In genomic region chr2:71816391-71817041, GRCm38 (mm10) we compare ENCODE assay signal across 8 mouse cellular contexts. TPM values are rescaled to one million over a fixed set of nuclear protein-coding genes. Genes with fewer than 3 reads are reported as not detected.
A peak's percentile ranks its signal among the peaks of the same experiment; 100 is the strongest.
DNase-seq lines count a peak whose midpoint lies in the region; ATAC-seq and TF ChIP-seq lines count a peak whose summit lies in the region.

No protein-coding gene starts in this region.

- TF ChIP-seq POLR2A in MEL (IDR thresholded peaks at IDR 0.05; ENCODE audit: control insufficient read depth in 1 of 2, insufficient read depth in 1 of 2, low read depth in 1 of 2, low read length in 2 of 2, poor library complexity in 1 of 2) = no peak

- H3K4me3 ChIP-seq in MEL (ENCODE audit: control insufficient read depth in 1 of 2, insufficient read depth in 1 of 2, low read depth in 2 of 2, low read length in 2 of 2) = peak overlapping the region; percentile 3 to 50
- no peak overlapping the region for H3K4me3 ChIP-seq in hindbrain, embryonic 14.5 days (replicated peaks; ENCODE audit: low read length)
- no peak overlapping the region for H3K4me3 ChIP-seq in midbrain, embryonic 13.5 days (replicated peaks)

- peak; percentile 97 for TF ChIP-seq RAD21 in MEL (IDR thresholded peaks at IDR 0.05; ENCODE audit: low read depth, low read length)

- no peaks in the 10 kb centered on the region for H3K79me2 ChIP-seq in MEL (ENCODE audit: control insufficient read depth, insufficient read depth, low read length, poor library complexity)

- H3K9ac ChIP-seq in MEL (ENCODE audit: control insufficient read depth, low read depth, low read length, poor library complexity, severe bottlenecking) = peak overlapping the region; percentile 51
- no peak overlapping the region for H3K9ac ChIP-seq in hindbrain, embryonic 14.5 days
- H3K9ac ChIP-seq in midbrain, embryonic 13.5 days (replicated peaks) = no peak overlapping the region

- no peak for TF ChIP-seq EP300 in MEL (IDR thresholded peaks at IDR 0.05; ENCODE audit: low read depth in 1 of 2, low read length in 2 of 2)

- peaks cover 10 to 19% of the 10 kb centered on the region in 2 experiments for H3K4me1 ChIP-seq in MEL (ENCODE audit: control insufficient read depth in 1 of 2, insufficient read depth in 2 of 2, low read length in 2 of 2)
- 0 out of 2 replicates have a peak, but pooled peaks cover 9% of the 10 kb centered on the region for H3K4me1 ChIP-seq in hindbrain, embryonic 14.5 days (replicated peaks; ENCODE audit: control insufficient read depth, insufficient read depth, low read length)
- peaks cover 20% of the 10 kb centered on the region for H3K4me1 ChIP-seq in midbrain, embryonic 13.5 days (replicated peaks)

- peak; percentile 47 for DNase-seq in kidney, postnatal 14 days
- no peak for DNase-seq in kidney, postnatal 10 days
- DNase-seq in MEL (ENCODE audit: low read depth, low spot score) = peak; percentile 85
- peak; percentile 81 for DNase-seq in embryo, embryonic 10 days (ENCODE audit: low spot score)
- peak; percentile 79 for DNase-seq in hindbrain, embryonic 14.5 days (ENCODE audit: low spot score)
- DNase-seq in neural tube, embryonic 10.5 days (ENCODE audit: extremely low spot score, low spot score) = no peak
- DNase-seq in left cerebral cortex, adult 18-20 months (ENCODE audit: low spot score in 2 of 2) = no peak

- peaks cover 0 to 9% of the 10 kb centered on the region in 2 experiments; a peak in 2 of 4 replicates for H3K36me3 ChIP-seq in MEL (ENCODE audit: control insufficient read depth in 1 of 2, insufficient read depth in 2 of 2, low read length in 2 of 2)
- H3K36me3 ChIP-seq in hindbrain, embryonic 14.5 days (replicated peaks; ENCODE audit: control insufficient read depth, insufficient read depth) = no peaks in the 10 kb centered on the region
- H3K36me3 ChIP-seq in midbrain, embryonic 13.5 days = no peaks in the 10 kb centered on the region

- ATAC-seq in hindbrain, embryonic 14.5 days (ENCODE audit: low FRiP score) = no peak; the same call in 1 of the 2 replicates
- peak; percentile 38; the same call in 1 of the 2 replicates for ATAC-seq in midbrain, embryonic 13.5 days

- H3K27ac ChIP-seq in MEL (ENCODE audit: control insufficient read depth, low read depth, low read length) = no peak overlapping the region
- H3K27ac ChIP-seq in hindbrain, embryonic 14.5 days = no peak overlapping the region
- no peak overlapping the region for H3K27ac ChIP-seq in midbrain, embryonic 13.5 days

- no peak overlapping the region for H3K4me2 ChIP-seq in hindbrain, embryonic 14.5 days (replicated peaks)
- no peak overlapping the region for H3K4me2 ChIP-seq in midbrain, embryonic 13.5 days (replicated peaks)

- H3K9me3 ChIP-seq in MEL (replicated peaks; ENCODE audit: insufficient read depth, low read length) = no peaks in the 10 kb centered on the region
- no peaks in the 10 kb centered on the region for H3K9me3 ChIP-seq in hindbrain, embryonic 14.5 days (ENCODE audit: control insufficient read depth, low read length)
- no peaks in the 10 kb centered on the region for H3K9me3 ChIP-seq in midbrain, embryonic 13.5 days

- TF ChIP-seq CTCF in MEL (IDR thresholded peaks at IDR 0.05 in 2 of 3, conservative IDR thresholded peaks at IDR 0.05 in 1 of 3; ENCODE audit: control insufficient read depth in 1 of 3, insufficient read depth in 1 of 3, low read depth in 2 of 3, low read length in 3 of 3, poor library complexity in 1 of 3, severe bottlenecking in 1 of 3) = peak; percentile 45 to 92 (median 53)

- 42% methylated on average over 14 of the region's 14 CpGs for WGBS in hindbrain, embryonic 14.5 days
- WGBS in midbrain, embryonic 13.5 days = 36% methylated on average over 14 of the region's 14 CpGs

- H3K27me3 ChIP-seq in MEL (ENCODE audit: control insufficient read depth in 1 of 2, insufficient read depth in 2 of 2, low read length in 2 of 2) = peaks cover 0 to 2% of the 10 kb centered on the region in 2 experiments; a peak in 2 of 4 replicates
- H3K27me3 ChIP-seq in hindbrain, embryonic 14.5 days (ENCODE audit: control insufficient read depth, insufficient read depth, low read length) = no peaks in the 10 kb centered on the region
- H3K27me3 ChIP-seq in midbrain, embryonic 13.5 days = peaks cover 3% of the 10 kb centered on the region; the same call in 1 of the 2 replicates

TF ChIP-seq in MEL, 35 proteins besides CTCF, POLR2A, EP300 and RAD21:
- TF ChIP-seq CHD2 (IDR thresholded peaks at IDR 0.05; ENCODE audit: low read length) (no peak), NELFE (IDR thresholded peaks at IDR 0.05; ENCODE audit: low read depth, low read length) (no peak), MAZ (IDR thresholded peaks at IDR 0.05; ENCODE audit: low read depth, low read length) (no peak), CHD1 (IDR thresholded peaks at IDR 0.05; ENCODE audit: low read depth, low read length) (no peak), JUND (IDR thresholded peaks at IDR 0.05; ENCODE audit: low read depth, low read length) (no peak), POLR2AphosphoS5 (IDR thresholded peaks at IDR 0.05; ENCODE audit: borderline replicate concordance, low read depth, low read length) (no peak), USF2 (IDR thresholded peaks at IDR 0.05; ENCODE audit: borderline replicate concordance in 1 of 2, insufficient read depth in 1 of 2, low read depth in 1 of 2, low read length in 2 of 2) (no peak), MXI1 (IDR thresholded peaks at IDR 0.05; ENCODE audit: low read depth, low read length) (no peak), ZKSCAN1 (IDR thresholded peaks at IDR 0.05; ENCODE audit: low read depth, low read length) (no peak), SMC3 (IDR thresholded peaks at IDR 0.05; ENCODE audit: low read depth, low read length) (peak; percentile 90), MAX (IDR thresholded peaks at IDR 0.05; ENCODE audit: low read length) (no peak), MYC (IDR thresholded peaks at IDR 0.05; ENCODE audit: low read depth, low read length) (no peak), UBTF (IDR thresholded peaks at IDR 0.05; ENCODE audit: borderline replicate concordance, insufficient read depth, low read depth, low read length) (no peak), ZC3H11A (IDR thresholded peaks at IDR 0.05; ENCODE audit: low read depth, low read length) (peak; percentile 85), NRF1 (IDR thresholded peaks at IDR 0.05; ENCODE audit: insufficient read depth, low read depth, low read length, poor library complexity, severe bottlenecking) (no peak), KAT2A (conservative IDR thresholded peaks at IDR 0.05; ENCODE audit: low read depth, low read length) (no peak), GATA1 (IDR thresholded peaks at IDR 0.05; ENCODE audit: low read depth, low read length) (0 out of 2 replicates have a peak, but pooled peaks have one; percentile 15), HCFC1 (IDR thresholded peaks at IDR 0.05; ENCODE audit: low read depth, low read length) (no peak), USF1 (IDR thresholded peaks at IDR 0.05; ENCODE audit: low read depth, low read length) (peak; percentile 17; the same call in 1 of the 2 replicates), RCOR1 (IDR thresholded peaks at IDR 0.05; ENCODE audit: low read depth, low read length) (no peak), POLR2AphosphoS2 (IDR thresholded peaks at IDR 0.05; ENCODE audit: low read length) (no peak), SIN3A (IDR thresholded peaks at IDR 0.05; ENCODE audit: low read length) (peak; percentile 53; the same call in 1 of the 2 replicates), ZNF384 (IDR thresholded peaks at IDR 0.05; ENCODE audit: low read depth, low read length) (0 out of 2 replicates have a peak, but pooled peaks have one; percentile 38), ZMIZ1 (IDR thresholded peaks at IDR 0.05; ENCODE audit: low read depth, low read length) (no peak), MAFK (IDR thresholded peaks at IDR 0.05; ENCODE audit: borderline replicate concordance, low read depth, low read length) (no peak)

RNA-seq across cellular contexts. Expression of gene Pdk1, which starts 56.5 kb away (rescaled TPM):
- total RNA-seq in MEL (2012; rRNA removed) = 12.2 and 18.2 TPM in 2 replicates
- 10 to 100 TPM in 1 of 2 experiments, not detected in 1; 56.1 TPM for polyA plus RNA-seq in MEL (2012; ENCODE audit: insufficient read depth in 1 of 2, insufficient read length in 2 of 2, low read depth in 1 of 2, low replicate concordance in 2 of 2, missing spikeins in 1 of 2)
- 22.9 and 25.3 TPM in 2 replicates for polyA plus RNA-seq in hindbrain, embryonic 14.5 days (2014; fragmentation: Nextera tagmentation; extraction: Ambion mirVana)
- 13.9 and 14.4 TPM in 2 replicates for polyA plus RNA-seq in midbrain, embryonic 13.5 days (2015; fragmentation: Nextera tagmentation; extraction: Ambion mirVana)
- total RNA-seq in left cerebral cortex, adult 18-20 months (2021) = 10 to 100 TPM; 44.8 to 52.9 TPM

Comparison
In these comparisons a context has a peak if more than half of its experiments do, and no peak if none do; other contexts are left out.
1. DNase-seq: peak in kidney, postnatal 14 days (single experiment), MEL (single experiment), embryo, embryonic 10 days (single experiment) and hindbrain, embryonic 14.5 days (single experiment); none in kidney, postnatal 10 days (single experiment), neural tube, embryonic 10.5 days (single experiment) and left cerebral cortex, adult 18-20 months (0 of 2).
2. H3K4me3 ChIP-seq: peak in MEL (2 of 2); none in hindbrain, embryonic 14.5 days (single experiment) and midbrain, embryonic 13.5 days (single experiment).